Mouse (Mus musculus) cortical plate, adult 2 months (tissue): ENCODE measurements around the gene Gsk3a.

ENCODE experiments used
- CTCF ChIP-seq: fragments of 200-500 bp; IDR thresholded peaks from 2 replicates; pipeline ENCODE4 v1.5.1; 2011; ENCODE audit warnings: mild to moderate bottlenecking, control low read depth, low read length; ENCODE audit not compliant: insufficient read depth; ENCODE audit errors: extremely low read depth
- POLR2A ChIP-seq: fragments of 200-500 bp; IDR thresholded peaks from 2 replicates; pipeline ENCODE4 v1.6.1; 2011; ENCODE audit warnings: mild to moderate bottlenecking, low read length, control low read depth; ENCODE audit not compliant: insufficient read depth; ENCODE audit errors: extremely low read depth

GRCm38 (mm10) chr7:25261896-25262295 lies 24.2 kb upstream of the Gsk3a start:
- no peak for TF ChIP-seq POLR2A
- no peak for TF ChIP-seq CTCF
